Mouse (Mus musculus): ENCODE measurements around the gene Slc25a35. TPM values are rescaled to one million over a fixed set of nuclear protein-coding genes. Genes with fewer than 3 reads are reported as not detected.
"Not testable (repeated sequence)": the region's sequence is repeated elsewhere in the genome, so short reads cannot be mapped to it uniquely, and the experiment has no call there.

The Slc25a35 gene
- total RNA-seq, 2 experiments from 2014 or later = 0.75 to 2.8 TPM

DNA sequence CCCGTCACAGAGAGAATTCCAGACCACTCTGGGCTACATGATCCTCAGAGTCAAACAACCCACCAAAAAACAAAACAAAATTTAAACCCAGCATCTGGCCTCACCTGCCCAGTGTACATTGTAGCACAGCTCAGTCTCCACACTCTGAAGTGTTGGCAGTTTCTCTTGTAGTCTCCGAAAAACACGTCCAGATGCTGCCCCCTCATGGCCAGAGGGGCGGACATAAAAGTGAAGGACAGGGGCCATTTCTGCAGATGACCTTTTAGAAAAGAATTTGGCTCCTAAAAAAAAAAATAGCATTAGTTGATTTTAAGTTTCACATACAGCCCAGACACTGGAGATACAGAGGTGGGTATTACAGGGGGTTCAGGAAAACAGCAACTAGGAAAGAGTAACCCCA, 35.7 kb downstream of the Slc25a35 start:
- ATAC-seq (replicated peaks; ENCODE audit: poor library complexity) = no peak

GRCm38 (mm10) chr11:69005193-69005592, 37.3 kb downstream of the Slc25a35 start:
- peak; percentile 51 for ATAC-seq (replicated peaks; ENCODE audit: poor library complexity)

GRCm38 (mm10) chr11:69006575-69006974, 38.6 kb downstream of the Slc25a35 start:
- not testable (repeated sequence) for ATAC-seq (replicated peaks; ENCODE audit: poor library complexity)

GRCm38 (mm10) chr11:69008182-69009121, 40.5 kb downstream of the Slc25a35 start, which contains the start of gene Pfas:
Gene Pfas (minus strand): TSS chr11:69008460.
- peak; percentile 83 for ATAC-seq (replicated peaks; ENCODE audit: poor library complexity)

DNA sequence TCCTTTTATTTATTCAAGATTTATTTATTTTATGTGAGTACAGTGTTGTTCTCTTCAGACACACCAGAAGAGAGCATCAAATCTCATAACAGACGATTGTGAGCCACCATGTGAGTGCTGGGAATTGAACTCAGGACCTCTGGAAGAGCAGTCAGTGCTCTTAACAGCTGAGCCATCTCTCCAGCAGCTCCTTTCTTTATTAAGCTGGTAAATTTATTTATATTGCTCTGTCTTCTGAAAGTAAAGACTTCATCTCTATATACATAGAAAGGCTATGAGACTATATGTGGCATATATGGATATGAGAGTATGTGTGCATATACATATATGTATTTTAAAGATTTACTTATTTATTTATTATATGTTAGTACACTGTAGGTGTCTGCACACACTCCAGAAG, 41.6 kb downstream of the Slc25a35 start:
- no peak for ATAC-seq (replicated peaks; ENCODE audit: poor library complexity)

- ATAC-seq (replicated peaks; ENCODE audit: poor library complexity) = no peak
These were observed 42.7 kb downstream of the Slc25a35 start for GRCm38 (mm10) chr11:69010400-69011323.

DNA sequence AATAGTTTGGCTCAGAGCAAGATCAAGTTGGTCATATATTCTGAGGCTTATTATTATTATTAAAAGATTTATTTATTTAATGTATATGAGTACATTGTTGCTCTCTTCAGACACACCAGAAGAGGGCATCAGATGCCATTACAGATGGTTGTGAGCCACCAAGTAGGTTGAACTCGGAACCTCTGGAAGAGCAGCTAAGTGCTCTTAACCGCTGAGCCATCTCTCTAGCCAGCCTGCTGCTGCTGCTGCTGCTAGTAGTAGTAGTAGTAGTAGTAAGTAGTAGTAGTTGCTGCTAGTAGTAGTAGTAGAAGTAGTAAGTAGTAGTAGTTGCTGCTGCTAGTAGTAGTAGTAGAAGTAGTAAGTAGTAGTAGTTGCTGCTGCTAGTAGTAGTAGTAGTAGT, 43.5 kb downstream of the Slc25a35 start:
- ATAC-seq (replicated peaks; ENCODE audit: poor library complexity) = not testable (repeated sequence)

DNA sequence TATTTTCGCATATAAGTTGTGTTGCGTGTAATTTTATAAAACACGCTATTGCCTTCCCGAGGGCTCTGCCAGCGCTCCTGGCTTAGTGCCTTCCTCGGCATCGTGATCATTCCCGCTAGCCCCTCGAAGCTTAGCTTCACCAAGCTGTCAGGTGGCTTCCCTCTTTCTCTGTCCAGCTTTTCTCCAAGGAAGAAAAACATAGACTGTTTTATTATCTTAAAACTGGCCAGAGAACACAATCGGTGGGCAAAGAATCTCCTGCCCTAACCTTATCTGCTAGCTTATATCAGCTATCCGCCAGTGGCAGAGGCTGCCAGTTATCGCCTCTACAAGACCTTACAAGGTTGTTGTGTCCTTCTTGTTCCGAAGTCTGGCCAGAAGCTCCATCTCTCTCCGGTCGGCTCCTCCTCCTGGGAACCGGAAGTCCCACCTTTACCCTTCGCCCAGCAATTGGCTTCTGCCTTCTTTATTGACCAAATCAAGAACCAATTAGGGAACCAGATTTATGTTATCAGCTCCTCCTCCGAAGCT, 44.2 kb downstream of the Slc25a35 start:
- peak; percentile 63 for ATAC-seq (replicated peaks; ENCODE audit: poor library complexity)

DNA sequence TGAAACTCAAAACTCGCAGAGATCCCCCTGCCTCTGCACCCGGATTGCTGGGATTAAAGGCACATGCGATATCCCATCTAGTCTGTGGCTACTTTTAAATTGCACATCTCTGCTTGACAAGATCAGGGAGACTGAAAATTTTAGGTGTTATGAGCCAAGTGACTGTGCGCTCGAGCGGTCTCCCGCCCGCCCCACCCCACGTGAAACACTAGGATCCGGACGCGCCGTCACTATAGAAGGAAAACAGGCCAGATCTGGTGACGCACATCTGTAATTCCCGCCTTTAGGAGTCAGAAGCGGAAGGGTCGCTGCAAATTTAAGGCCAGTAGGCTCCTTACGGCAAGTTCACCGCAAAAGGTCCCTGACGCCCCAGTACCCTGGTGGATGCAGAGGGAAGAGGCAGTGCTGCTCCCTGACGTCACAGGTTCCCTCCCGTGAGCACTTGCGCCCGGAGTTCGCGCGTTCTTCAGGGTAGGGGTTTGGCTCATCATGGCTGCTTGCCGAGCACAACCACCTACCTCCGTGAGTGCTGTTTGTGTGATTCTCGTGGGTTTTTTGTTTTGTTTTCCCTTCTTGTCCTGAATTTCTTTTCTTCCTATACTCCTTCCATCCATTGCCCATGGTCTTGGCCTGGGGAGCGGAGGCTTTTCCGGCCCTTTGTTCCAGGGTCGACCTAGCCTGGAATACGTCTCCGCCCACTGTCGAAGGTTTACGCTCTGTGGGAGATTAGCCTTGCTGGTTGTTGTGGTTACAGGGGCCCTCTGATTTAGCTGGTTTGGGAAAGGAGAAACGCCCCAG, 47.9 kb downstream of the Slc25a35 start, which contains the start of gene Ctc1:
Gene Ctc1 (plus strand): TSS at position 268 of the 798 bp plus-strand sequence.
- peak; percentile 92 for ATAC-seq (replicated peaks; ENCODE audit: poor library complexity)

DNA sequence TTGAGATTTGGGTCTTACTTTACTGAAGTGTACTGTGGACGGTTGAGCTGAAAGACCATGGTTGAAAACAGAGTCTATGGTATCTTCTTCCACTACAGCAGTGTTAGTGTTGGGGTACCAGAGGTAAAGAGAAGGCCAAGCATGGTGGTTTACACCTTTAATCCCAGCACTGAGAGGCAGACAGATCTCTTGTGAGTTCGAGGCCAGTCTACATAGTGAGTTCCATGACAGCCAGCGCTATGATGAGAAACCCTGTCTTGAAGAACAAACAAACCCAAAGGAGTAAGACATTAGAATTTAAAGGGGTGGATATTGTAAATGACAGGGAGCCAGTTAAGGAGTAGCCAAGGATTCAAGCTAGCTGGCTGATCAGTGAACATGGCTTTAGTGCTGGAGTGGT, 48.8 kb downstream of the Slc25a35 start:
- ATAC-seq (replicated peaks; ENCODE audit: poor library complexity) = no peak

DNA sequence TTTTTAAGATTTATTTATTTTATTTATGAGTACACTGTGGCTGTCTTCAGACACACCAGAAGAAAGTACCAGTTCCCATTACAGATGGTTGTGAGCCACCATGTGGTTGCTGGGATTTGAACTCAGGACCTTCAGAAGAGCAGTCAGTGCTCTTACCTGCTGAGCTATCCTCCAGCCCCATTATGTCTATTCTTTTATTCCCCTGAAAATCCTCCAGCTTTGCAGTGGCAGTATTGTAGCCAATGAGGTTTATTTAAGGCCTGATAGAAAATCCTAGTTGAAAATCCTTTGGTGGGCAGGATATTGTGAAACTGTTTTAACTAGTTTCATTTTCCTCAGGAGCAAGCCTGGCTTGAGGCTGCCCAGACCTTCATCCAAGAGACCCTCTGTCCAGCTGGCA, 52.8 kb downstream of the Slc25a35 start:
- ATAC-seq (replicated peaks; ENCODE audit: poor library complexity) = no peak

Other genes with a start within 250 kb of the Slc25a35 start
- 26.2 and 28.0 TPM in 2 replicates for gene Ndel1, start 96.3 kb upstream of the Slc25a35 start, total RNA-seq (2015)
- gene Ndel1, start 96.3 kb upstream of the Slc25a35 start, total RNA-seq (2017) = 35.9 and 40.5 TPM in 2 replicates
- gene Rnf222, start 79.6 kb upstream of the Slc25a35 start, total RNA-seq (2015) = not detected in 2 replicates
- gene Rnf222, start 79.6 kb upstream of the Slc25a35 start, total RNA-seq (2017) = not detected in 2 replicates
- gene Rpl26, start 66.5 kb upstream of the Slc25a35 start, total RNA-seq (2015) = 3,945 and 4,034 TPM in 2 replicates
- gene Rpl26, start 66.5 kb upstream of the Slc25a35 start, total RNA-seq (2017) = 6,407 and 6,432 TPM in 2 replicates
- gene Odf4, start 41.0 kb upstream of the Slc25a35 start, total RNA-seq (2015) = not detected in 2 replicates
- not detected in 2 replicates for gene Odf4, start 41.0 kb upstream of the Slc25a35 start, total RNA-seq (2017)
- not detected in 2 replicates for gene Arhgef15, start 10.7 kb upstream of the Slc25a35 start, total RNA-seq (2015)
- gene Arhgef15, start 10.7 kb upstream of the Slc25a35 start, total RNA-seq (2017) = 0.04 and 0.98 TPM in 2 replicates
- 91.0 and 123 TPM in 2 replicates for gene Rangrf, start 7.1 kb downstream of the Slc25a35 start, total RNA-seq (2015)
- 46.3 and 54.1 TPM in 2 replicates for gene Rangrf, start 7.1 kb downstream of the Slc25a35 start, total RNA-seq (2017)
- gene Pfas, start 40.3 kb downstream of the Slc25a35 start, total RNA-seq (2015) = 24.8 and 31.3 TPM in 2 replicates
- 34.9 and 48.8 TPM in 2 replicates for gene Pfas, start 40.3 kb downstream of the Slc25a35 start, total RNA-seq (2017)
- 27.8 and 33.7 TPM in 2 replicates for gene Ctc1, start 47.8 kb downstream of the Slc25a35 start, total RNA-seq (2015)
- 21.2 and 27.2 TPM in 2 replicates for gene Ctc1, start 47.8 kb downstream of the Slc25a35 start, total RNA-seq (2017)
- gene Aurkb, start 77.5 kb downstream of the Slc25a35 start, total RNA-seq (2015) = 100 and 103 TPM in 2 replicates
- 103 and 128 TPM in 2 replicates for gene Aurkb, start 77.5 kb downstream of the Slc25a35 start, total RNA-seq (2017)
- 6.2 and 7.6 TPM in 2 replicates for gene Borcs6, start 91.6 kb downstream of the Slc25a35 start, total RNA-seq (2015)
- 6.6 and 6.7 TPM in 2 replicates for gene Borcs6, start 91.6 kb downstream of the Slc25a35 start, total RNA-seq (2017)
- 18.6 and 23.4 TPM in 2 replicates for gene Tmem107, start 102.7 kb downstream of the Slc25a35 start, total RNA-seq (2015)
- gene Tmem107, start 102.7 kb downstream of the Slc25a35 start, total RNA-seq (2017) = 23.9 and 40.6 TPM in 2 replicates
- gene Vamp2, start 120.4 kb downstream of the Slc25a35 start, total RNA-seq (2015) = 36.6 and 41.2 TPM in 2 replicates
- 8.2 and 12.8 TPM in 2 replicates for gene Vamp2, start 120.4 kb downstream of the Slc25a35 start, total RNA-seq (2017)
- gene Per1, start 127.1 kb downstream of the Slc25a35 start, total RNA-seq (2015) = 8.3 and 8.8 TPM in 2 replicates
- 4.0 and 4.8 TPM in 2 replicates for gene Per1, start 127.1 kb downstream of the Slc25a35 start, total RNA-seq (2017)
- not detected in 2 replicates for gene Hes7, start 152.3 kb downstream of the Slc25a35 start, total RNA-seq (2015)
- gene Hes7, start 152.3 kb downstream of the Slc25a35 start, total RNA-seq (2017) = not detected in 2 replicates
- not detected in 2 replicates for gene 9130213A22Rik, start 154.5 kb downstream of the Slc25a35 start, total RNA-seq (2015)
- not detected in 2 replicates for gene 9130213A22Rik, start 154.5 kb downstream of the Slc25a35 start, total RNA-seq (2017)
- gene Aloxe3, start 157.8 kb downstream of the Slc25a35 start, total RNA-seq (2015) = not detected in 2 replicates
- gene Aloxe3, start 157.8 kb downstream of the Slc25a35 start, total RNA-seq (2017) = not detected in 2 replicates
- gene Alox12b, start 188.9 kb downstream of the Slc25a35 start, total RNA-seq (2015) = not detected in 2 replicates
- gene Alox12b, start 188.9 kb downstream of the Slc25a35 start, total RNA-seq (2017) = not detected in 2 replicates
- 0.07 TPM in 1 of 2 replicates, not detected in the other for gene Alox8, start 229.7 kb downstream of the Slc25a35 start, total RNA-seq (2015)
- gene Alox8, start 229.7 kb downstream of the Slc25a35 start, total RNA-seq (2017) = 0.44 TPM in 1 of 2 replicates, not detected in the other

Measured in megakaryocyte progenitor cell, adult 5-6 weeks (primary cell).